Mouse (Mus musculus) neural tube, embryonic 15.5 days (tissue): ENCODE measurements around the gene Zfp809. TPM values are rescaled to one million over a fixed set of nuclear protein-coding genes. Genes with fewer than 3 reads are reported as not detected.
A peak's percentile ranks its signal among the peaks of the same experiment; 100 is the strongest.
"Not testable (repeated sequence)": the region's sequence is repeated elsewhere in the genome, so short reads cannot be mapped to it uniquely, and the experiment has no call there.

Source experiments
- ATAC-seq: fragments of 200-750 bp; cut with Nextera tagmentation; 2 replicates; pipeline ENCODE4 v1.8.0; 2017; ENCODE audit warnings: mild to moderate bottlenecking, moderate TSS enrichment, moderate library complexity; ENCODE audit not compliant: low FRiP score
- H3K27ac ChIP-seq: fragments of 300-500 bp; sonication (generic); replicated peaks from 2 replicates; pipeline ENCODE4 v1.5.1; 2015; ENCODE audit warnings: mild to moderate bottlenecking, inconsistent platforms
- H3K27me3 ChIP-seq: fragments of 300-500 bp; sonication (generic); replicated peaks from 2 replicates; pipeline ENCODE4 v1.6.1; 2015; ENCODE audit warnings: inconsistent platforms
- H3K36me3 ChIP-seq: fragments of 300-500 bp; sonication (generic); 2 replicates; pipeline ENCODE4 v1.6.1; 2015; ENCODE audit warnings: inconsistent platforms
- H3K4me1 ChIP-seq: fragments of 300-500 bp; sonication (generic); 2 replicates; pipeline ENCODE4 v1.6.1; 2015; ENCODE audit warnings: inconsistent platforms
- H3K4me2 ChIP-seq: fragments of 300-500 bp; sonication (generic); 2 replicates; pipeline ENCODE4 v1.6.1; 2015; ENCODE audit warnings: inconsistent platforms, mild to moderate bottlenecking, moderate library complexity
- H3K4me3 ChIP-seq: fragments of 300-500 bp; sonication (generic); replicated peaks from 2 replicates; pipeline ENCODE4 v1.5.1; 2015; ENCODE audit warnings: mild to moderate bottlenecking, inconsistent platforms
- H3K9ac ChIP-seq: fragments of 300-500 bp; sonication (generic); replicated peaks from 2 replicates; pipeline ENCODE4 v1.6.1; 2015; ENCODE audit warnings: mild to moderate bottlenecking, inconsistent platforms
- H3K9me3 ChIP-seq: fragments of 300-500 bp; sonication (generic); replicated peaks from 2 replicates; pipeline ENCODE4 v1.6.1; 2016; ENCODE audit warnings: inconsistent platforms
- WGBS: fragments of 180-500 bp; shearing (Covaris S2); methylation state at CpG from one replicate; pipeline ENCODE4 v1.1.7; 2015; ENCODE audit warnings: mixed read lengths; 5-methylcytosine and 5-hydroxymethylcytosine counted together
- polyA plus RNA-seq: library from polyadenylated mRNA; unstranded; fragments of >200 nt; fragmentation: Nextera tagmentation; extraction: Ambion mirVana; gene quantifications from 2 replicates; pipeline ENCODE4 v1.2.1, GENCODE M21; 2015

Gene Zfp809
- 8.8 and 14.0 TPM in 2 replicates for polyA plus RNA-seq

DNA sequence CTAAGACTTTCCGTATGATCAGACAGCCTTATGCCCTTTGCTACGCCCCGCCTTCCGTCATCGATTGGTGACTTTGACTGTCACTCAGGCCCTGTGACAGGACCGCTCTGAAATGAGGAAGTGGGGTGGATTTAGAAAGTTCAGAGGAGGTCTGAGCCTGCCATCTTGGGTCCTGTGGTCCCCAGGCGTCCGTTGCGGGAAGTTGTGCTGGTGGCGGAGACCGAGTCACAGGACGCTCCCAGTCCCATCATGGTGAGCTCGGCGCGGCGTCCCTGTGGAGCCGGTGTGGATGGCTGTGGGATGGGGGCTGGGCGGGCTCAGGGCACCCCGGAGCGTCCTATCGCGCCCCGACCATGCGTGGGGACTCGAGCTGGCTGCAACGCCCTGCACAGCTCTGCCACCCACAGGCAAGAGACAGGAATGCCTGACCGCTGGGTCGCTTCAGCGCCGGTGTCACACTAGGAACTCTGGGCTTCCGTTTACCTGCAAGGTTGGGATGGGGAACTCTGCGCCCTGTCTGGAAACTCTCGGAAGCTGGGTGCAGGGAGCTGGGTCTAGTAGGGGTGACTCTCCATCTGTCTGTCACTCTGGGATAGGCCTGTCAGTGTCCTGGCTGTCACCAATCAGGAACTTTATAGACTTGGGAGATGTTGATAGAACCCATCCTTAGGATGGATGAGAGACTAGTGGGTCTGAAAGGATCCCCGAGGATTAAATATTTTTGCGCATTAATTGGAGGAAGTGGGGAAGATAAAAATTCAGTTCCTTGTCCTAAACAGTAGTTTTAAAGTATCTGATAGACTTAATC is at the start of gene Zfp809:
Gene Zfp809 (plus strand): TSS at position 134 of the 808 bp plus-strand sequence.
- H3K36me3 ChIP-seq: no peaks in the 10 kb centered on the region
- ATAC-seq: peak; percentile 99

GRCm38 (mm10) chr9:22188025-22188611 is 37.4 kb upstream of the Zfp809 start, which contains the start of gene Zfp872:
TSS of gene Zfp872 (plus strand) at chr9:22188090.
- ATAC-seq: peak; percentile 91
- 9% methylated on average over 43 of the region's 43 CpGs for WGBS
- Histone ChIP-seq H3K4me1 (peaks cover 9% of the 10 kb centered on the region; the same call in 1 of the 2 replicates), H3K9me3 (peaks cover 4% of the 10 kb centered on the region; the same call in 1 of the 2 replicates), H3K4me3 (peak within 1 kb of the TSS; percentile 50), H3K27ac (0 out of 2 replicates have a peak within 1 kb of the TSS, but pooled peaks have one; percentile 41), H3K27me3 (no peaks in the 10 kb centered on the region), H3K4me2 (peak within 1 kb of the TSS; percentile 80), H3K9ac (peak within 1 kb of the TSS; percentile 50), H3K36me3 (no peaks in the 10 kb centered on the region)

More for the DNA sequence above, at the start of gene Zfp809:
- Histone ChIP-seq H3K4me1 (peaks cover 5% of the 10 kb centered on the region), H3K4me3 (peak within 1 kb of the TSS; percentile 85), H3K27me3 (no peaks in the 10 kb centered on the region), H3K27ac (peak within 1 kb of the TSS; percentile 89), H3K9me3 (no peaks in the 10 kb centered on the region), H3K4me2 (peak within 1 kb of the TSS; percentile 63), H3K9ac (peak within 1 kb of the TSS; percentile 74)
- 2% methylated on average over 35 of the region's 35 CpGs for WGBS

DNA sequence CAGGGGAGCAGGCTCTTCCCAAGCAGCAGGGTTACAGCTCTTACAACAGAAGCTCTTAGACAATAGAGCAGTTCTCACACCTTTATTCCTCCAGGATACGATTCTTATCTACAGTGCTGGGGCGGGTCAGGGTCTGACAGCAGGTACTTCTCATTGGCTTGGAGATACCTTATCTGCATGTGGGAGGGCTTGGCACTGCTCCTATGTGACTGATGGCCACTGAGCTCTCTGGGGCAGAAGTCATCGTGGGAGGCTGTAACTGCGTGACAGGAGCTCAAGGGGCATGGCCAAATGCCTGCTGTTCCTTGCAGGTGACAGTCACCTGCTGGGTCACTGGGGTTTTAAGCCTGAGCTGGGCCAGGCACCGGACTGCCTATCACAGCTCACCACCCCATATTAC is 29.1 kb upstream of the Zfp809 start:
- H3K9ac ChIP-seq: no peak overlapping the region
- WGBS: 49% methylated on average over 5 of the region's 5 CpGs
- peaks cover 23% of the 10 kb centered on the region; the same call in 1 of the 2 replicates for H3K9me3 ChIP-seq
- H3K4me2 ChIP-seq: no peak overlapping the region
- no peak overlapping the region for H3K4me3 ChIP-seq
- H3K36me3 ChIP-seq: no peaks in the 10 kb centered on the region
- no peaks in the 10 kb centered on the region for H3K27me3 ChIP-seq
- H3K27ac ChIP-seq: no peak overlapping the region
- no peaks in the 10 kb centered on the region for H3K4me1 ChIP-seq
- ATAC-seq: no peak

- Histone ChIP-seq H3K4me2 (no peak overlapping the region), H3K9ac (no peak overlapping the region), H3K4me3 (no peak overlapping the region), H3K9me3 (no peaks in the 10 kb centered on the region), H3K27ac (no peak overlapping the region), H3K36me3 (no peaks in the 10 kb centered on the region), H3K27me3 (no peaks in the 10 kb centered on the region), H3K4me1 (no peaks in the 10 kb centered on the region)
- 72% methylated on average over 2 of the region's 2 CpGs for WGBS
- no peak for ATAC-seq
These were observed 11.7 kb upstream of the Zfp809 start for GRCm38 (mm10) chr9:22213785-22214194.

DNA sequence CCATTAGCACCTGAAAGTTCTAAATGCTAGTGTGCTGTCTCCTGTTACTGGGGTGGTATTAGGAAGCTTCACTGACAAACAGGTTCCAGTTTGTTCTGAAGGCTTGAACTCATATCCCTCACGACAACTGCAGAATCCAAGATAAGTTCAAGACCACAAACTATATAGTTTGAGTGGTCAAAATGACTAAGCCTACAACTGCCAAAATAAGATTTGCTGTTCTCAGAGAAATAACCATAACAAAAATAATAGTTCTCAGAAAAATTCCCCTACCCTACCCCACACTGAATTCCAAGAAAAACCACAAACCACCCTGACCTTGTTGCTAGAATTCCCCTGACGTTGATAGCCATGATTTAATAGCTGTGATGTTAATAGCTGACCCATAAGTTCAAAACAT is 11.0 kb upstream of the Zfp809 start:
- 79% methylated on average over 2 of the region's 2 CpGs for WGBS
- no peak for ATAC-seq
- Histone ChIP-seq H3K36me3 (no peaks in the 10 kb centered on the region), H3K4me1 (no peaks in the 10 kb centered on the region), H3K9ac (no peak overlapping the region), H3K27ac (no peak overlapping the region), H3K27me3 (no peaks in the 10 kb centered on the region), H3K4me3 (no peak overlapping the region), H3K4me2 (no peak overlapping the region), H3K9me3 (no peaks in the 10 kb centered on the region)

DNA sequence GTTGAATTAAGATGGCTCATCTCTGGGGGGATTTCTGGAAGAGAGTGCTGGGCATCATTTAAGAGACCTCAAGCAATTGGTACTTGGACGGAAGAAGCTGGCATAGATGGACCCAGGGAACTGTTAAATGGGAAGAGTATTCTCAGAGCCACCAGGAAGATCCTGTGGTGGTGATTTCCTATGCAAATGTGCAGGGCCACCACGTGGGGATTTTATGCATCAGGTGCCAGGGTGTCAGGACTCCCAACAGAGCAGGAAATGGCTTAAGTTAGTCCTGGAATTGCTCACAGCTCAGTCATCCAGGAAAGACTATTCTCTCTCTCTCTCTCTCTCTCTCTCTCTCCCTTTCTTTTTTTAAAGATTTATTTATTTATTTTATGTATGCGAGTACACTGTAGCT is 8.8 kb upstream of the Zfp809 start:
- H3K4me2 ChIP-seq: no peak overlapping the region
- H3K27me3 ChIP-seq: no peaks in the 10 kb centered on the region
- H3K4me3 ChIP-seq: no peak overlapping the region
- H3K4me1 ChIP-seq: no peaks in the 10 kb centered on the region
- H3K36me3 ChIP-seq: no peaks in the 10 kb centered on the region
- 57% methylated on average over 3 of the region's 3 CpGs for WGBS
- no peak overlapping the region for H3K9ac ChIP-seq
- ATAC-seq: no peak
- H3K9me3 ChIP-seq: no peaks in the 10 kb centered on the region
- H3K27ac ChIP-seq: no peak overlapping the region

- Histone ChIP-seq H3K4me2 (no peak overlapping the region), H3K27ac (no peak overlapping the region), H3K36me3 (no peaks in the 10 kb centered on the region), H3K4me3 (no peak overlapping the region), H3K9ac (no peak overlapping the region), H3K27me3 (no peaks in the 10 kb centered on the region), H3K4me1 (no peaks in the 10 kb centered on the region), H3K9me3 (no peaks in the 10 kb centered on the region)
- WGBS: 70% methylated on average over 6 of the region's 8 CpGs
- ATAC-seq: no peak
These were observed 7.5 kb upstream of the Zfp809 start for GRCm38 (mm10) chr9:22217858-22218493.

- no peak overlapping the region for H3K27ac ChIP-seq
- 96% methylated on average over 4 of the region's 4 CpGs for WGBS
These were observed 1.4 kb upstream of the Zfp809 start for GRCm38 (mm10) chr9:22224066-22224465.

DNA sequence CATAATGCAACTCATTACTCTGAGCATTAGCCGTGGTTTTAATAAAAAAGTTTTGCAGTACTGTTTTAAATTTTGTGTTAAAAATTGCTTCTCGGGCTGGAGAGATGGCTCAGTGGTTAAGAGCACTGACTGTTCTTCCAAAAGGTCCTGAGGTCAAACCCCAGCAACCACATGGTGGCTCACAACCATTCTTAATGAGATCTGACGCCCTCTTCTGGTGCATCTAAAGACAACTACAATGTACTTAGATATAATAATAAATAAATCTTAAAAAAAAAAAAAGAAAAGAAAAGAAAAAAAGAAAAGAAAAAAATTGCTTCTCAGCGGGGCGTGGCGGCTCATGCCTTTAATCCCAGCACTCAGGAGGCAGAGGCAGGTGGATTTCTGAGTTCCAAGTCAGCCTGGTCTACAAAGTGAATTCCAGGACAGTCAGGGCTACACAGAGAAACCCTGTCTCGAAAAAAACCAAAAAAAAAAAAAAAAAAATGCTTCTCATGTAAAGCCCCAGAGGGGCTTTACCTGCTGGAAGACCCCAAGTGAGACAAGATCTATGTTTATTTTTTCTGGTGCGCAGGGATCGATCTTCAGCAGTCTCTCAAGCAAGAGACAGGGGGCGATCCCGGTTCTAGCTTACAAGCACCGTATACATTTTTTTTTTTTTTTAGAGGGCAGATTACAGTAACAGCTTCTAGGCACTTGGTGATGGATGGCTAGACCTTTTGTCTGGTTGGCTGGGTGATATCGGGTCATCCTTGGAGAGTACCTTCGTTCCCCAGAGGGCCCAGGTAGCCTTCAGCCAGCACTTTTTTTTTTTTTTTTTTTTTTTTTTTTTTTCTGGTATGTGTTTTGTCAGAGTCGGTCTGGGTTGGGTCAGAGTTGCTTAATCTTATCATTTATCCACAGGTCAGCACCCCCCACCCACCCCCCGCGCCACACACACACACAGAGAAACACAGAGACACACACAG is 694 bp upstream of the Zfp809 start:
- 27% methylated on average over 17 of the region's 17 CpGs for WGBS
- peak overlapping the region; percentile 85 for H3K4me3 ChIP-seq

More at GRCm38 (mm10) chr9:22224066-22224465, 1.4 kb upstream of the Zfp809 start:
- H3K4me1 ChIP-seq: peaks cover 5% of the 10 kb centered on the region
- H3K36me3 ChIP-seq: no peaks in the 10 kb centered on the region
- H3K9ac ChIP-seq: no peak overlapping the region
- no peaks in the 10 kb centered on the region for H3K27me3 ChIP-seq
- no peak for ATAC-seq
- no peak overlapping the region for H3K4me2 ChIP-seq
- H3K9me3 ChIP-seq: no peaks in the 10 kb centered on the region
- H3K4me3 ChIP-seq: no peak overlapping the region

GRCm38 (mm10) chr9:22226389-22226673 is 817 bp downstream of the Zfp809 start:
- peak overlapping the region; percentile 63 for H3K4me2 ChIP-seq
- H3K36me3 ChIP-seq, H3K4me1 ChIP-seq, H3K27ac ChIP-seq, ATAC-seq, H3K9me3 ChIP-seq, H3K27me3 ChIP-seq: not testable (repeated sequence)
- H3K9ac ChIP-seq: 0 out of 2 replicates have a peak overlapping the region, but pooled peaks have one; percentile 74
- WGBS: 77% methylated on average over 7 of the region's 7 CpGs
- peak overlapping the region; percentile 85 for H3K4me3 ChIP-seq

More for the DNA sequence above, 694 bp upstream of the Zfp809 start:
- H3K9ac ChIP-seq: peak overlapping the region; percentile 74
- no peaks in the 10 kb centered on the region for H3K9me3 ChIP-seq
- no peaks in the 10 kb centered on the region for H3K27me3 ChIP-seq
- H3K36me3 ChIP-seq: no peaks in the 10 kb centered on the region
- H3K4me1 ChIP-seq: peaks cover 5% of the 10 kb centered on the region
- peak overlapping the region; percentile 63 for H3K4me2 ChIP-seq
- ATAC-seq: peak; percentile 56
- peak overlapping the region; percentile 89 for H3K27ac ChIP-seq

DNA sequence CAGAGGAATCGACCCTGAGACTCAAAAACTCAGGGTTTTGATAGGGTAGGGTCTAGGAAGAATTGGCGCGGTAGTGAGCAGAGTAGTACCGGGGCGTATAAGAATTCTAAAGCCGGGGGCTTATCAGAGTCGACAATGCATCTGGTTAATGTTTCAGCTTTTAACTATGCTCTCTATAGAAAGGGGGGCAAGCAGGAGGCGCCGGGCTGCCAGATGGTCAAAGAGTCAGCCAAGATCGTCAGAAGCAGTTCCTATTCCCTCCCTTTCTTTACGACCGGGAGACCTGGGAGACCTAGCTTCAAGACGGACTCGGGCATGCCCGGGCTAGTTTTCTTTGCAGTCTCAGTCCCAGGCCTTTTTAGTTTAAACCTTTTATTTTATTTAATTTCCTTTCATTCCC is 1.3 kb downstream of the Zfp809 start:
- H3K36me3 ChIP-seq: no peaks in the 10 kb centered on the region
- H3K9me3 ChIP-seq: no peaks in the 10 kb centered on the region
- H3K27me3 ChIP-seq: no peaks in the 10 kb centered on the region
- no peak for ATAC-seq
- peaks cover 5% of the 10 kb centered on the region for H3K4me1 ChIP-seq
- no peak overlapping the region for H3K9ac ChIP-seq
- WGBS: 78% methylated on average over 15 of the region's 15 CpGs
- no peak overlapping the region for H3K4me2 ChIP-seq
- H3K27ac ChIP-seq: no peak overlapping the region
- no peak overlapping the region for H3K4me3 ChIP-seq
